Mouse (Mus musculus): ENCODE measurements around the gene Kxd1.

The Kxd1 gene

DNA sequence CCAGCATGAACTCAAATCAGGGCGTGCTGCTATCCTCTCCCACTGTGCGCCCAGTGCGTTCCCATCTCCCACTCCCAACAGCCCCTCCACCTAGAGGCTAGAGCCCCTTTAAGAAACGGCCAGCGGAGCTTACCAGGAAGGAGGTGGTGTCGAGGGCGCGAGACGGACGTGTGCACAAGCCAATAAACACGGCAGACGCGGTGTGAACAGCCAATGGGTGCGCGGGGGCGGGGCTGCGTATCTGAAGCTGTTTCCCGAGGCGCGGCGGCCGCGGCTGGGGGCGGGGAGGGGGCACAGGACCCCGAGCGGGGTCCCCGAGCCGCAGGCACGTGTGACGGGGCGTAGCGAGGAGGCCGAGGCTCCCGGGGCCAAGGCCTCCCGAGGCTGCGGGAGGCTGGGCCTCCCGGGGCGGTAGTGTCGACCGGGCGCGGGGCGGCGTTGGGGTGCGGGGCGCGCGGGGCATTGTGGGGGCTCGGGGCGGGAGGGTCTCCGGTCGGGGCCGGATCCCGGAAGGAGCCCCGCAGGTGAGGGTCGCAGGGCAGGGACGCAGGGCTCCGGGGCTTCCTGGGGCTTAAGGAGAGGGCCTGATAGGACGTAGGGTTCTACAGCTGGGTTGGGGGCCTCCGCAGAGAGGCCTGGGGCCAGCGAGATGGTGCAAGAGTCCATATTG, at the start of gene Kxd1, which contains the start of gene Fkbp8:
Kxd1 (minus strand) TSS at position 445 of the 670 bp plus-strand sequence.
Fkbp8 (plus strand) TSS at position 213 of the 670 bp plus-strand sequence.
- peak; percentile 80 for DNase-seq (ENCODE audit: extremely low read depth, low read depth)

DNA sequence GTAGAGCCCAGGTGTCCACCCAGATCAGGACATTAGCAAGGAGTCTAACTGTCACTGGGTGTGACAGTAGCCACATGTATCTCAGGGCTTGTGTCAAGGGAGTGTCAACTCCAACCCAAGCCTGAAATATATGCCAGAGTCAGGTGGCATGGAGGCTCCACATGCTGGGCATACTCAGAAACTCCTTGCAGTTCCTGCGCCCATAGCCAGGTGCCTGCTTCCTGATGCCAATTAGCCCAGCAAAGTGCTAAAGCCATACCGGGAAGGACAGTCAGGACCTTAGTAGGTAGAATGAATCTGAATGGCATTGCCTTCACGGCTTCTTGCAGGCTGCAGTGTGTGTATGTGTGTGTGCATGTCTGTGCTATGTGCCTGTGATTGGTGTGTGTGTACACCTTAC, 49.5 kb upstream of the Kxd1 start:
- no peak for DNase-seq (ENCODE audit: extremely low read depth, low read depth)

DNA sequence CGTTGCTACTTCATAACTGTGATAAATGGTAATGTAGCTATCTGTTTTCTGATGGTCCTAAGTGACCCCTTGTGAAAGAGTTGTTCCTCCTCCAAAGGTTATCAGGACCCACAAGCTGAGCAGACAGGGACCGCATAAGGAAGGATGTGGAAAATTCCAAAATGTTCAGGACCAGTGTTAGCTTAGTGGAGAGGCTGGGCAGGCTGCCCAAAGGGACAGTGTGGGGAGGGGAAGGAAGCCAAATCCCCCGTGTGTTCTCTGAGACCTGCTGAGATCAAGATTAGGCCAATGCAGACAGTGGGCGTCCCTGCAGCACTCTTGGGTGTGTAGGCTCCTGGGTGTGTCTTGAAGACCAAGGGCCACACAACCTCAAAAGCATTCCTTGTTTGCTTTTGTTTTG, 47.2 kb upstream of the Kxd1 start:
- DNase-seq (ENCODE audit: extremely low read depth, low read depth): no peak

DNA sequence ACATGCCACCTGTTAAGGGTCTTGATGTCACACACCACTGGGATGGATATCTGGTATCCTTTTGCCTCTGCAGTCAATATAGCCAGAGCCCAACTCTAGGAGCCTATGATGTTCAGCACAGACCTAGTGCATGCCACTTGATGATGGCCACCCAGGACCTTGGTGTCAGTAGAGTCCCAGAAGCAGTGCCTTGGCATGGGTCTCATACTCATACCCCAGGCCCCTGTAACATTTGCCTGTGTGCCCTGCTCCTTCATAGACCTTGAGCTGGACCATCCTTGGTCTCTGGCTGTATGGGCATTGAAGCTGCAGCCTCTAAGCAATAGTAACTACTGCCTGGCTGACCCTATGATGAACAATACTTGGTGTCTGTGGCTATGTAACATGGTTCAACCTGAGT, 46.5 kb upstream of the Kxd1 start:
- no peak for DNase-seq (ENCODE audit: extremely low read depth, low read depth)

DNA sequence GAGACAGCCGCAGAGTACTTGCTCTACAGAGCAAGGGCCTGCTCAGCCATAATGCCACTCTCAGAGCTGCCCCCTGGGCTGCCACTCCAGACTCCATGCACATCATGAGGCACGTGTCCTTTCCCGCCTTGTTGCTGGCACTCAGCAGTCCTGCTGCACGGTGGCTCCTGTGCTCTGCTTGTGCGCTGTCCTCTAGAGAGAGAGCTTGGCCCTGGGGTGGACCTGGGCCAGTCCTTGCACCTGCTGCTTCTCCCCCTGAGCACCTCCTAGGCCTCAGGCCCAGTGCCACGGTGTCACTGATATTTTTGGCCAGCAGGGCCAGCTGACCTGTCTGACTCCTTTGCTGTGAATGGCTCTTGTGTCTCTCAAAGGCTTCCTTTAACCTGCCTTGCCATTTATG, 43.2 kb upstream of the Kxd1 start:
- DNase-seq (ENCODE audit: extremely low read depth, low read depth): no peak

DNA sequence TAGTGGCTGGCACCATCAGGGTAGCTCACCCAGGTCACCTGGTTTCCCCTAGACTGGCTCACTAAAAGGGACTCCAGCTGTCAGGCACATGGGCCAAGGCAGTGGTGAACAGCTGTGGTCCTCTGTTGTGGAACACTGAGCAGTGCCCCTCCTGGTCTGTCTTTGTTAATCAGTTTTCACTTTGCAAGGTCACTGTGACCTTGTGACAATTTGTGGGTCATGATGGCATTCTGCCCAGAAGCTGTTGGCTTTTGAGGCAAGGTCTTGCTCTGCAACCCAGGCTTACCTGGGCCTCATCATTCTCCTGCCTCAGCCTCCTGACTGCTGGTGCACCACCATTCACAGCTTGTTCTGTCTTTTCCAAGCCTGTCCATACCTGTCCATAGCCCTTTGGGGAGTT, 42.6 kb upstream of the Kxd1 start:
- DNase-seq (ENCODE audit: extremely low read depth, low read depth): no peak

DNA sequence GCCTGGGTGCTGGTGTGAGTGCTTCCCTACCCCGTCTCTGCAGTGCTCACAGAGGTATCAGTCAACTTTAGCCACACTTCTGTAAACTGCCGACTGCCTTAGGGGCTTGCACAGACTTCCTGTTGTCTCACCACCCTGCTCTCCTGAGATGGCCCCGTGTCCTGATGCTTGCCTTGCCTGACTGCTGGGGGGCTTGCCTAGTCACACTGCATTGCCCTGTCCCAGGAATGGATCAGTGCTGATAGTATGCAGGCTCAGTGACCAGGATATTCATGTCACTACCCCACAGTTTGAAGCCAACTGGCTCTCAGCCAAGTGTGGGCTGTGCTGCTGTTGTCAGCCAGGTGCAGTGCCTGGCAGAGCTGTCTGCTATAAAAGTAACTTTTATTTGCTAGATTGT, 37.8 kb upstream of the Kxd1 start:
- DNase-seq (ENCODE audit: extremely low read depth, low read depth): no peak

DNA sequence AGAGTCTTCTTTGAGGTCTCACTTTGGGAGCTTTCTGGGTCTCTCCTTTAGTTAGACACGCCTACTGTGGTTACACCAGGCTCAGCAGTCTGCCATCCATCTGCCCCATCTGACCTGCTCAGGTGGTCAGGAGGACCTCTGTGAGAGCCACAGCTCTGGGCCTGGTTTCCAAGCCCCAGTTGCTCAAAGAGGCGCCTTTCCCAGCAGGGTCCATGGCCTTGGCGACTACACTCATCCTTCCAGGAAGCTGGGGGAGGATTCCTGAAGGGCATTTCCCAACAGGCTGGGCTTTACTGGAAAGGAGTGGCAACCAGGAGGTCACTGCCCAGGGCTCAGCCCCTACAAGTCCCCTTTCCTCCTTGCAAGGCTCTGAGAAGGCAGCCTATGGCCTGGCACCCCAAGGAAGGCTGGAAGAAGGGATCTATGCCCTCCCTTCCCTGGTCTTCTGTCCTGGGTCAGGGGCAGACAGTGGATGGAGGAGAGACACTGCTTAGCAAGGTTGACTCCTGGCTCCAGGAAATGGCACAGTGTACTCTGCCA, 37.0 kb upstream of the Kxd1 start:
- no peak for DNase-seq (ENCODE audit: extremely low read depth, low read depth)

DNA sequence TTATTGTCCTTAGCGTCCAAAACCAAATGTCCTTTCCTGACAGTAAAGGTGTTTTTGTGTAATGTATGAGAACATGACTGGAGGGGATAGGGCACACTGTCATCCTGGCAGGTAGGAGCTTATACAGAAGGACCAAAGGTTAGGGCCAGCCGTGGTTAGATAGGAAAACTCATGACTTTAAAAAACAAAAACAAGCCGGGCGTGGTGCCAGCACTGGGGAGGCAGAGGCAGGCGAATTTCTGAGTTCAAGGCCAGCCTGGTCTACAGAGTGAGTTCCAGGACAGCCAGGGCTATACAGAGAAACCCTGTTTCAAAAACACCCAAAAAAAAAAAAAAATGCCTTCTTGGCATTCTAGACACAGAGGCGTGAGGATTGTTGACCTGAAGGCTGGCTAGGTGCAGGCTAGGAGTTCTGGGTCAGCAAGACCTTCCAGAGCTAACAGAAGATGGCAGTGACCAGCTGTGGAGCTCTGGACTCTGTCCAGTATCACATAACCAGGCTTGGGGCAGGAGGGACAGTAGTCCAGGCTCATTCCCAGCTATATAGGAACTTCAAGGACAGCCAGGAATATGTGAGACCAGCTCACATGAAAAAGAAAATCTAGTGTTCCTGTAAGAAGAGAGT, 36.1 kb upstream of the Kxd1 start:
- no peak for DNase-seq (ENCODE audit: extremely low read depth, low read depth)

DNA sequence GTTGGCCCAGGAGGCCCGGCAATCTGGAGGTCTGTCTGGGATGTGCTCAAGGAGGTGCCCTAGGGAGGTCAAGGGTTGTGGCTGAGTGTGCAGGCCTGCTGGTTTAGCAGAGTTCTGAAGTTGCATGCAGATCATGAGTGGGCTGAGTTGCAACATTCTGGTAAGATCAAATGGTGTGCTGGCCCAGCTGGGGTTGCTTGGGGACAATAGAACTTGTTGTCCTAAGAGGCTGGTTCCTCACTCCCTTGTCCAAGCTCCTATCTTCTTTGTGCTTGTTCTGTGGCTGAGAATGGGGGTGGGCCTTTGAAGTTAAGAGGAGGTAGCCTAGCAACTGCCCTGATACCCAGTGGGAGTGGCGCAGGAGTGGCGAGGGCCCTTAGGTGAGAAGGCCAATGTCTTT, 35.0 kb upstream of the Kxd1 start:
- no peak for DNase-seq (ENCODE audit: extremely low read depth, low read depth)

DNA sequence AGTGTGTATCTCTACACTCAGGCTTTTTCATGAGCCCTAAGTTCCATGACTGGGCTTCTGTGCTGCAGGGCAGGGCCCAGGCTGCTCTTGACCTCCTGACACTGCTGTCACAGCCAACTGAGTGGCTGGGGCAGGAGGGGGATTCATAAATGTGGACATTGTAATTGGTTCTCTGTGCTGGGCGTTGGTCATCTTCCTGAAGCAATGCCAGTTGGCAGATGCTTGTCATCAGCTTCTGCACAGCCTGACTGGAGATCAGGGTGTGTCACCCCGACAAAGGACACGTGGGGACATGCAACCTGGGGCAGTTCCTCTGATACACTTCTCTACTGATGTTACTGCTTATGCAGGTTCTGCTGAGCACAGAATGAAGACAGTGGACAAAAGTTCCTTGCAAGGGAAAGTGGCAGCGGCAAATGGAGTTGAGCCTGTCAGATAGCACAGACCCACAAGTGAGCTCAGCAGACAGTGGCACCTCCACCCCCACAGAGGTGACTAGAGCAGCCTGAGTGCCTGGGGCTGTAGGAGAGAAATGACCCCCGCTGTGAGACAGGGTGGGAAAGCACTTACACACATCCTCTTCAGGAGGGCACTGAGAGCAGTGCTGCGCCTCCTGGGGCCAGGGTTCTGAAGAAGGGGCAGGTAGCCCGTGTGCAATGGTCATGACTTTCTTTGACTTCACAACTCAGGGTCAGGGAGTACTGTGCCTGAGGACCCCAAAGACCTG, 34.2 kb upstream of the Kxd1 start:
- DNase-seq (ENCODE audit: extremely low read depth, low read depth): no peak

DNA sequence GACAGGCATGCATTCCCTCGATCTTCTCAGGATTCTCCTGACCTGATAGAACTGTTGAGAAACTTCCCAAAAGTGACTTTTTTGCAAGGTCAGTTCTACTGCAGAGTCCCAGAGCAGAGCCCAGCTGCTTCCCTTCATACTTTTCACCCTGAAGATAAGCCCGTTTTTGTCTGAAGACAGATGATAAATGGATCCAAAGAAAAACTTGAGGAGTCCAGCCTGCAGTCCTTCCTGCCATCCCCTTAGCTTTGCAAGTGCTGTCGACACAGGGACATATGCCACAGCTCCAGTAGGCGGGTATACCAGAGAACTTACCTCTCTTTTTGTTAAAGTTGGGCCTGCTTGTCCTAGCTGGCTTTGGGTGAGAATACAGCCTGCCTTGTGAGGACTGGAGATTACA, 33.6 kb upstream of the Kxd1 start:
- DNase-seq (ENCODE audit: extremely low read depth, low read depth): no peak

DNA sequence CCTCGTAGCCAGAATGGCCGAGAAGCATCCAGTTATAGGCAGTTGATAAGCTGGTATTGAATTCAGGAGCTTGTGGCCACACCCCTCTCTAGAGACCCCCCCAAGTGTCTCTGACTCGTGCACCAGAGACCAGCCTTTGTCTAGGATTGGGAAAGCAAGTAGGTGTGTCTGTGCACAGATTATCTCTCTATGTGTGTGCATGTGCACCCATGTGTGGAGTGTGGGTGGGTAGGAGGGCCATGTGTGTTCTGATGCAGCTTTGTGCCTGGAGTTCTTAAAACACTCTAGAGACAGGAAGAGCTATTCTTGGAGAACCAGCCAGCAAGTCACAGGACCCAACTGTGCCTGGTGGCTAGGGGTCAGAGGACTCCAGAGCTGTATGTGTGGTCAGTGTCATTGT, 32.8 kb upstream of the Kxd1 start:
- DNase-seq (ENCODE audit: extremely low read depth, low read depth): no peak

DNA sequence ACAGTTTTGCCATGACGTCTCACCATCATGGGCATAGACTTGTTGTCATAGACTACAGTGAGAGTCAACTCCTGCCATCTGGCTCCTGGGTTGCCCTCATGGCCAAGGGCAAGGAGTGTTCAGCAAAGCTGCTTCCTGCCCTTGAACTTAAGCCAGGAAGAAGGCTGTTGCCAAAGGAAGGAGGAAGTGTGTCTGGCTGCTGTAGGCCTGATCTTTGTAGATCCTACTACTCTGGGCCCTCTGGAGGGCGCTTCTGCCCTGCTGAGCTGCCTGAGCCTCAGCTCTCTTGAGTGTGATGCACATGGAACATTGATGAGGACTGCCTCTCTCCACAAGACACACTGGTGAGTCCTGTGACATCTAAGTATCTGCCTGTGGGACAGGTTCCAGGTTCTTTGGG, 32.3 kb upstream of the Kxd1 start:
- peak; percentile 64 for DNase-seq (ENCODE audit: extremely low read depth, low read depth)

DNA sequence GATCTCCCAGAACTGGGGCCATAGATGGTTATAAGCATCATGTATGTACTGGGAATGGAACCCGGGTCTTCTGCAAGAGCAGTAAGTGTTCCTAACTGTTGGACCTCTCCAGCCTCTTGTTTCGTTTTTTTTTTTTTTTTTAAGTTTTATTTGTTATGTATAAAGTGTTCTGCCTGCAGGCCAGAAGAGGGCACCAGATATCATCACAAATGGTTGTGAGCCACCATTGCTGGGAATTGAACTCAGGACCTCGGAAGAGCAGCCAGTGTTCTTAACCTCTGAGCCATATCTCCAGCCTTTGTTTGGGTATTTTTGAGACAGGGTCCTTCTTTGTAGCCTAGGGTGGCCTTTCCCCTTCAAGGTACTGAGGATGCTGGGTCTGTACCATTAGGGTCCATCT, 31.2 kb upstream of the Kxd1 start:
- no peak for DNase-seq (ENCODE audit: extremely low read depth, low read depth)

DNA sequence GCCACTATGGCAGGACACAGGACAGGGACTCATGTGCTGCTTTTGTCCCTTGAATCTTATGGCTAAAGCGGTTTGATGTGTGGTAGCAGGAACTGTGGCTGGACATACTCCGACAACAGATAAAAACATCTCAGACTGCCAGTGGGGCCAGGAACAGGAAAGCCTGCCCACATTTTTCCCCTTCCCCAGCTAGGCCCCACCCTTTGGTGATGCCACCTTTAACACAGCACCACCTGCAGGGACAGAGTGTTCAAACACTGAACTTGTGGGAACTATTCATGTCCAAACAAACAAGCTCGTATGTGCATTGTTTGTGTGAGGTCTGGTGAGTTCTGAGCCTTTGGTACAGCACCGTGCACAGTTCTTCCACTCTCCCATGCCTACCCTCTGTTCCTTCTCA, 30.6 kb upstream of the Kxd1 start:
- no peak for DNase-seq (ENCODE audit: extremely low read depth, low read depth)

DNA sequence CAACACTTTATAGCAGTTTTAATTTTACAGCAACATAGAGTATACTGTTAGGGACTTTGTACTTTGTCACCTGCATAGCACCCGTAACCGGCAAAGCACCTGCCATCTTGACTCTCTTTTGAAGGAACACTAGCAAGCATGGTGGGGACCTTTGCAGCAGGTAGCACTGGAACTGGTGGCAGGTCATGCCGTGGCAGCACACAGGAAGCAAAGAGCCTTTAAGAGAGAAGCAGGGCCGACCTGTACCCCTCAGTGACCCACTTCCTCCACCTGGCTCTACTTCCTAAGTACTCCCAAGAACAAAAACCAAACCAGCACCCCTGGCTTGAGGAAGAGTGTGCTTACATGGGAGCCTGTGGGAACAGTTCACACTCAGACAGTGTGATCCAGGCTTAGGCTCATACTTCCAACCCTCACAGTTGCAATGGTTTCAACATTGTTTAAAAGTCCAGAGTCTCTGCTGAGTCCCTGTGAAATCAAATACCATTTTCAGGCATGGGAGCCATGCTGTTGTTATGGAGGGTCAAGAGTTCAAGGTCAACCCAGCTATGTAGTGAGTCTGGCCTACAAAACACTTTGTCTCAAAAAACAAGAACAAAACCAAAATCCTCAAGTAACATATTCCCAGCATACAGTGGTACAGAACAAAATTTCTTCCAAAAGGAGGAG, 27.5 kb upstream of the Kxd1 start:
- DNase-seq (ENCODE audit: extremely low read depth, low read depth): no peak

DNA sequence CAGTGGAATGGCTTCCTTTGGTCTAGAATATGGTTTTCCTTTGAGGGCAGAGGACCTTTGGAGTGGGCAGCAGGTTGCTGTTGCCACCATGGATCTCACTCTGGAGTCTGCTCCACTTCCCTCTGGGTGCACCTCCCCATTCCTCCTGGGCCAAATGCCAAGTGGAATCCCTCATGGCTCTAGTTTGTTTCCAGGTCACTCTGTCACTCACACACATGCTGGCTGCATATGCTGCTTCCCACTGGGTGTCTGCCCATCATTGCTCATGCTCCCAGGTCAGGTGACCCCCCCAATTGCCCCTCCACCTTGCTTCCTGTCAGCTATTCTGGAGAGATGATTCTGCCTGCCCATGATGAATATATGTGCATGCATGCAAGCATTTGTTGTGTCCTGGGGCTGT, 26.0 kb upstream of the Kxd1 start:
- DNase-seq (ENCODE audit: extremely low read depth, low read depth): no peak

DNA sequence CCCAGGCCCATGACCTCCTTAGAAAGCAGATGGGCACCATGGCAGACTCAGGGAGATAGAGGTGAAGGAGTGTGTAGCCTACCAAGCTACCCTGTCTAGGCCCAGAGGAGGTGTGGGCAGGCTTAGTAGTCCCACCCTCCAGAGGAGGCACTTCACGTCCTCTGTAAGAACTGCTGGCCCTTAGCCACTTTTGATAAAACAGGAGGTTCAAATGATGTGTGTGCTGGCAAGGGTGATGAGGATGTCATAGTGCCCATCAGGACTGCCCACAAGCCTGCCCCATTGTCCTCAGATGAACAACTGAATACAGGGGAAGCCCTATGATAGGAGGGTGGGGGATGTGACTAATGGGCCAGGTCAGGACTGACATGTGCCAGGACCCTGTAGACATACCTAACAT, 25.1 kb upstream of the Kxd1 start:
- DNase-seq (ENCODE audit: extremely low read depth, low read depth): no peak

DNA sequence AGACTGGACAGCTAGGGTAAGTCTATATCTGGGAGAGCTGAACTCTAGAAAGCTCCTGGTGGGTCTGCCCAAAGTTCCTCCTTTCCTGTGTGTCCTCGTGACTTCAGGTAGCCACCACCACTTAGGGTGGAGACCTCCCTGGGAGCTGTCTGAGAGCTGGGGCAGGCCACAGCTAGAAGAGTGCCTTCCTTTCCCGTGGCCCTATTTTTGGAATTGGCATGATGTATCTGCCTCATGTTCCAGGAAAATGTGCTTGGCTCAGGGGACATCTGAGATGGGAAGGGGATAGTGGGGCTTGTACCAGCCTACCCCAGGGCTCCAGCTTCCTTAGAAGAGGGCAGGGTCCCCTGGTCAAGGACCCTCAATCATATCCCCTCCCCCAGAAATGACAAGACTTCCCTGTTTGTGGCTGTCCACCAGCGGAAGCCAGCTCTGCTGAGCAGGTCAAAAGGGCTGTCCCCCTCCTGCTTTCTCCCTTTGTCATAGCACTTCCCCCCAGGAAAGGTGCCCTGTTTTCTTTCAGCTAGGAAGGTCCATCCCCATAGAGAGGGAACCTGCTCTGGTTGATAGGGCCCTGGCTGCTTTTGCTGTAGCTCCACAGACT, 23.9 kb upstream of the Kxd1 start:
- DNase-seq (ENCODE audit: extremely low read depth, low read depth): no peak

DNA sequence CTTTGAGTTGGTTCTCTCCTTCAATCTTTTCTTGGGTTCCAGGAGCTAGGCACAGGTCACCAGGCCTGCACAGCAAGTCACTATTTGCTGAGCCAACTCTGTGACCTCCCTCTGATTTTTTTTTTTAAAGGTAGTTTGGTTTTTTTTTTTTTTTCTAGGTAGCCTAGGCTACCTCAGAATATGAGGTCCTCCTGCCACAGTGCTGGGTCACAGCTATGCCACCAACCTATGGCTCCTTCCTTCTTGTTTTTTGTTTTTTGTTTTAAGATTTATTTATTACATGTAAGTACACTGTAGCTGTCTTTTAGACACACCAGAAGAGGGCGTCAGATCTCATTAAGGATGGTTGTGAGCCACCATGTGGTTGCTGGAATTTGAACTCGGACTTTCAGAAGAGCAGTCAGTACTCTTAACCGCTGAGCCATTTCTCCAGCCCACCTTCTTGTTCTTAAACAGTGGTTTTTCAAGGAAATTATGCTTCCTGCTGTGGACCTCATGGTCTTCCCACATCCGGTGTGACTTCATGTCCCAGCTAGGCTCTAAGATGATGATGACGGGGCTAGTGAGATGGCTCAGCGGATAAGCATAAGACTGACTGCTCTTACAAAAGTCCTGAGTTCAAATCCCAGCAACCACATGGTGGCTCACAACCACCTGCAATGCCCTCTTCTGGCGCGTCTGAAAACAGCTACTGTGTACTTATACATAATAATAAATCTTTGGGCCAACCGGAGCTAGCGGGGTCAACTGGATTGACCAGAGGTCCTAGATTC, 21.8 kb upstream of the Kxd1 start:
- DNase-seq (ENCODE audit: extremely low read depth, low read depth): no peak
